Mouse (Mus musculus) right cerebral cortex, postnatal 4 days (tissue): ENCODE data around the gene Tmem14c.

ENCODE experiments used
- DNase-seq: peaks from one replicate; pipeline ENCODE4 v3.0.0-alpha.2; 2022

Tmem14c gene

DNA sequence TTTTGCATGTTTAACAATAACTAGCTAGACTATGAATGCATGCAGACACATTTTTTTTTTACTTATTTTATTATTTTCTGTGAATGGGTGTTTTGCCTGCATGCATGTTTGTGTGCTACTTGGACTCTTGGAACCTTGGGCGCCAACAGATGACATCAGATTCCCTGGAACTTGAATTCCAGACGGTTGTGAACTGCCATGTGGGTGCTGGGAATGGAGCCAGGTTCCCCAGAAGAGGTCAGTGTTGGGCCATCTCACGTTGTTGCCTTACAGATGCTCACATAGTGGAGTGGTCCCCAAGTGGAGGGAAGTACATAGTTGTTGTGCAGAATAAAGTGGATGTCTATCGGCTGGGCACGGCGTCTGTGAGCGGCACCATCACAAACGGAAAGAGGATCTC, 7.1 kb upstream of the Tmem14c start:
- no peak for DNase-seq

DNA sequence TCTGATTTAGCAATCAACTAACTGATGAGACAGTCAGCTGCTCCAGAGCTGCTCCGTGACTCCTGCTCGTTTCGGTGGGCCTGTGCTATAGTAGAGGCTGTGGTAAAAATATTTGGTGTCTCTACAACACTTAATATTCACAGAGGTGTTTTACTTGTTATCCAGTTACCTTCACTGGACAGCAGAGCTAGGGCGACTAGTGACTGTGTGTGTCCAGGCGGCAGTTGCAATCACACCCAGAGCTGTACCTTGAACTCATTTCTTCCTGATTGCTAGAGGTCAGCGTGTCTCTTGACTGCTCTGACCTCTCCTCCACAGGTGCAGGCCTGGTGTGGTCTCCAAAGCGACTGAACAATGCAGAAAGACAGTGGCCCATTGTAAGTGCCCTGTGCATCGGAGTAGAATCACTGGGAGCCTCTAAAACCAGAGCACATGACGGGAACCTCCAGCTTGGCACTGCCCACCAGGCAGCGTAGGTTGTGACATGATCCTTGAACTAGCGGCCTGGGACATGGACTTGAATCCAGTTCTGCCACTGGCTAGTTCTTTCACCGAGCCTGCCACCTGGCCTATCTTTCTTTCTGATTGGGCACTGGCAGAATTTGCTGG, 809 bp downstream of the Tmem14c start:
- no peak for DNase-seq

- DNase-seq, result no peak
Measured at GRCm38 (mm10) chr13:41017832-41018231, 1.7 kb downstream of the Tmem14c start.

DNA sequence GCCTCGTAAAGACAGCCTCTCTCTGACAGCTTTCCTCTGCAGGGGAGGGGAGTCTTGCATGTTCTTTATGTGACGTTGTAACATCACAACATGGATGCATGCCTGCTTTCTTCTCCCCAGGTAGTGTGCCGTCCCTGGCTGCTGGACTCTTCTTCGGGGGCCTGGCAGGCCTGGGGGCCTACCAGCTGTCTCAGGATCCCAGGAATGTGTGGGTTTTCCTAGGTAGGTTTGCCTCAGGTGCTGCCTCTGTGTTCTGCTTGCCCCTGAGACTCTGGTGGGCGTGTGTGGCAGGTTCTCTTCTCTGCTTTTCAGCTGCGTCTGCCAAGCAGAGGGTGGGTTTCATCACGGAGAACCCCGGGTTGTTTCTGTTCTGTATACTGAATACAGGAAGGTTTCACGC, 2.1 kb downstream of the Tmem14c start:
- DNase-seq, result no peak

DNA sequence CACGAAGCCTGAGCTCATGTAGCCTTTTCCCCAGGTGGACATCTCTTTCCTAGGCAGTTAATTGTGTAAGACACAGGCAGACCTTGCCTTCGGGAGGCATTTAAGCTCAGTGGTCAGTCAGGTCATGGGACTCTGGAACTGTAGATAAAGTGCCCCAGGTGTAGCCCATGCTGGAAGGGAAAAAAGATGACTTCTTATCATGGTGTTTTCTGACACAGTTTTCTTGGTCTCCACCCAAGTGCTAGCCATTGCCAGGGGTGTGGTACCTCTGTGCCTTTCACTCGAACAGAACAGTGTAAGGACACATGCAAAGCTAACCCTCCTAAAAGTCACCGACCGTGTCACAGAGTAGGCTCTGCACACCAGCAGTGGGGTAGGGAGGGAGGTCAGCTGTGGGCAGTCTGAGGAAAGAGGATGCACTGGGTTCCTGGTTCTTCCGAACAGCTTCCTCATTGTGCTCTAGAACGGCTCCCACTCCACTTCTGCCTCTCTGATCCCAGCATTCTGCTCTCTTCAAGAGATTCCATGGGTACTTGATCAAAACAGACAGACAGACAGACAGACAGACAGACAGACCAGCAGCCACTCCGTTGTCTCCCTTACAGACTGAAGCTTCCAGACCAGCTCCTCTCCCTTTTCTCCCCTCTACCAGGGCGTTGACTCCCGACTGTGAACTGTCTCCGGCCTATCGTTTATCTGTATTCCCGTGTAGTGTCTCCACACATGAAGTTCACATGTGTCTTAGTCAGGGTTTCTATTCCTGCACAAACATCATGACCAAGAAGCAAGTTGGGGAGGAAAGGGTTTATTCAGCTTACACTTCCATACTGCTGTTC, 2.9 kb downstream of the Tmem14c start:
- no peak for DNase-seq

DNA sequence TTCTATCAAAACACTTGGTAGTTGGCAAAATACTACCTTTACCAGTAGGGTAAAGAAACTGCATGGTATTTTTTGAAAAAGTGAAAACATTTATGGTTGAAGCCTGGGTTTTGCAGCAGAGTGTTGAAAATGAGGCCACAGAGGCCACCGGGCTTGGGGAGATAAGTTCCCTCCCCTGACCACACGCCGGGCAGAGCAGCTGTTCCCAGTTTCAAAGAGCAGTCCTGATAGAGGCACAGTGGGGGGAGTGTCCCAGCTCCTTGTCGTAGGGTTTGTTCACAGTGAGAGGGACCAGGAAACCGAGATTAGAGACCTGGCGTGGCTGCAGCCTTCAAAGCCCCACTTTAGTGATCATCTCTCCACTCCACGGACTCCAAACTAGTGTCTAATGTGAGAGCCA, 4.4 kb downstream of the Tmem14c start:
- no peak for DNase-seq

DNA sequence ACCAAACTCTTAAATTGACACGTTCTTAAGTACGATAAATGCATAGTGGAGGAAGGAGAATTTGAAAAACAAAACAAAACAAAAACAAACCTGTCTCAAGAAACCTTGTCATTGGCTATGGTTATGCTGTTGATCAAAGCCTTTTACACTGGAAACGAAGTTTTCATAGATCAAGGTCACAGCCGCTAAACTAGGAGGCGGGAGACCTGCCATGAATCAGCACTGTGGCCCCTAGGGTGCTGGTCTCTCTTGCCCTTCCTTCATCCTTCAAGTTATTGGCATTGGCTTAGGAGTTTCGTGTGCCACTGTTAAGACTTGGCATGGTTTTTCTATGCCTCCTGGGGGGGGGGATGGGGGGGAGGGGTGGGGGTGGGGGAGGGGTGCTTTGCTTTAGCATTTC, 5.5 kb downstream of the Tmem14c start:
- no peak for DNase-seq

DNA sequence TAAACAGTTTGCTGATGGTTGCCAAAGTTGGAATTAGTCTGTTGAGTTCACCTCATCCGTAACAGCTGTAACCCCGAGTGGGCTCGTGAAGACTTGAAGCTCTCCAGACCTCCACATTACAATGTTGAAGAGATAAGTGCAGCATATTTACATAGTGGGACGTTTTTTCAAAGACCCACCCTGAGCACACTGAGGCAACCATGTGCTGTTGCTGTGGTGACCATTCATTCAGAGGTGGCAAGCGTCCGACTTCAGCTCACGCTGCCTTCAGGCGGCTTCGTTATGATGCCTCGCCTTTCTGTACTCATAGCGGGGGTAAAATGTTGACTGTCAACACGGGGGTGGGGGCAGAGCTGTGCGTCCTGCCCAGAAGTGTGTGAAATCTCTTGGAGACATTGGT, 6.0 kb downstream of the Tmem14c start:
- no peak for DNase-seq

DNA sequence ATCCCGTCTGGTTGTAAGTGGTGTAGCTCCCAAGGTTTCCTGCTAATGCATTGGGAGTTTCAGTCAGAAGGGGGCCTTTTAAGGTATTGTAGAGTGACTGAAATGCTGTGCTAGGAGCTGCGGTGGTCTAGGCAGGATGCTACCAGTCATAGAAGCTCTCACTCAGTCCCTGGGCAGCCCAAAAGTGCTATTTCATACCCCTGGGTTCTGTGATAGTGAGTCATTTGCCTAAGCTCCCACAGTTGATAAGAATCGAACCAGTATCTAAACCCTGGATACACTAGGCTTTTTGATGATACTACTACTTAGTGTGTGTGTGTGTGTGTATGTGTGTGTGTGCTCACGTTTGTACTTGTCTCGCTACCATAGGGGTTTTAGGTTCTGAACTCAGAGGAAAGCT, 14.0 kb downstream of the Tmem14c start:
- no peak for DNase-seq

GRCm38 (mm10) chr13:41042511-41042910, 26.4 kb downstream of the Tmem14c start:
- no peak for DNase-seq

DNA sequence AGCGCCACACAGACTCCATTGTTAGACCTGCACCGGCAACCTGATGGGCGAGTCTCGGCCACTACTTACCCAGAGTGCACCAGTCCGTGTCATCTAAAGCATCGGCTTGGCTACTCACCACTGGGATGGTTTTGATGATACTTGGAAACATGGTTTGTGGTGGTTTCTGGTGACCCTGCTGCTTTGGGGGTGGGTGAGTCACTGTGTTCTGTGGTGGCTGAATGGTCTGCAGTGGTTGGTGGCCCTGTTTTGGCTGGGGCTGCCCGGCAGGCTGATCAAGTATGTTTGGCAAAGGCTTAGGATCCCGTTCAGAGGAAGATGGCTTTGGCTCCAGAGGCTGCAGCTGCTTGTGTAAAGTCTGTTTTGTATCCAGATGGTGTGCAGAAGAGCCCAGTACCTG, 29.8 kb downstream of the Tmem14c start:
- DNase-seq, result no peak

- no peak for DNase-seq
Measured at GRCm38 (mm10) chr13:41047280-41047679, 31.2 kb downstream of the Tmem14c start.

GRCm38 (mm10) chr13:41051965-41052364, 35.9 kb downstream of the Tmem14c start:
- DNase-seq, result no peak

- no peak for DNase-seq
Measured at GRCm38 (mm10) chr13:41067618-41068017, 51.5 kb downstream of the Tmem14c start.

DNA sequence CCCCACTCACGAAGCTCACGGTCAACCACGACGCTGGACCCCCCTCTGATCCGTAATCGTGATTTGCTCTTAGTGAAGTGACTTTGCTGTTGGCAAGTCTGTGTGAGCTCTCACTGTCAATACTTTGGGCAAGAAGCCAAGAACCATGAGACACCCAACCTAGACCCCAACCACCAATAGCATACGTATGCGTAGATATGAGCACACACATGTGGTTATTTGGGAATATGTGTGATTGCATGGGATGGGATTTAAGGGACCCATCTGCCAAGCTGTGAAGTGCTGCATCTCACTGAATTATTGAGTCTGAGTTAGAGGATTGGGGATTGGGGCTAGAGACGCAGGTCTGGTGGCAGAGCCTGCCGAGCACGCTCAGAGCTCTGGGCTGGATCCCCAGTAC, 55.5 kb downstream of the Tmem14c start:
- no peak for DNase-seq
